Mouse (Mus musculus) megakaryocyte, adult 5-6 weeks (primary cell): ENCODE data around the gene Celsr3. TPM values are rescaled to one million over a fixed set of nuclear protein-coding genes. Genes with fewer than 3 reads are reported as not detected.

Source experiments
- ATAC-seq: 2 replicates; pipeline ENCODE4 v1.8.0; 2016; ENCODE audit warnings: mild to moderate bottlenecking, inconsistent platforms; ENCODE audit not compliant: poor library complexity, severe bottlenecking
- total RNA-seq, 2 experiments: library from RNA; stranded (forward) in 1 of 2; stranded (reverse) in 1 of 2; fragments of 153-499, 151-499 nt in 1 of 2; fragments of 221-1000, 200-1000 nt in 1 of 2; gene quantifications; 2 replicates each; pipeline versions ENCODE4 v1.2.3 to v1.2.4; 2015 to 2017

The Celsr3 gene
- total RNA-seq, 2 experiments from 2014 or later: 3.3 to 3.9 TPM

DNA sequence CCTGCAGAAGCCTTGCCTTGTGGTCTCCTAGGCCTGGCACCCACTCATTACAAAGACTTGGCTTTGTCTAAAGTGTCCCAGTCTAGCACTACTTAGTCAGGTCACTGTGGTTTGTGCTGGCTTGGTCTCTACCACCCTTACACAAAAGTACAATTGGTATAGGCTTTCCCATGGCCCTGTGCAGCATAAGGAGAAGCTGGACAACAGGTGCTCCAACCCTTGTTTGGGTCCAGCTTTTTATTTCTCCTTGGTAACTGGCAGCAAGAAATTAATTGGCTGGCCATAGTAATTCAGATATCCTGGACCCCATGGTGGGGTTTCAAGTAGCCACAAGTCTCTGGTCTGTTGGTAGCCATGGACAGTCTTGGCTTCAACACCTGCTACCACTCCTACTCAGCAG, 19.7 kb upstream of the Celsr3 start:
- ATAC-seq: no peak

DNA sequence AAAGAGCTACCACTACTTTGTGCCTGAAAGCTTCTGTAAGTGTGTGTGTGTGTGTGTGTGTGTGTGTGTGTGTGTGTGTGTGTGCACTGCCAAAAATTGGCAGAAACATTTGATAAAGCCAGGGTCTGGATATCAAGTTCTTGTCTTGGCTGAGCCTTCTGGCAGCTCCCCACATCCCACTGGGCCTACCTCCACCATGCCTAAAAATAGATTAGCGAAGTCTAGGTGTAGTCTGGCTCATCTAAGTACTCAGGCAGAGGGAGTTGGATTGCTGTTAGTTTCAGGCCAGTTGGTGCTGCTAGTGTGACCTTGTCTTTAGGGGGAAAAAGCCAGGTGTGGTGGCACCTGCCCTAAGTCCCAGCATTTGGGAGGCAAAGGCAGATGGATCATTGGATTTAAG, 19.3 kb upstream of the Celsr3 start:
- no peak for ATAC-seq

DNA sequence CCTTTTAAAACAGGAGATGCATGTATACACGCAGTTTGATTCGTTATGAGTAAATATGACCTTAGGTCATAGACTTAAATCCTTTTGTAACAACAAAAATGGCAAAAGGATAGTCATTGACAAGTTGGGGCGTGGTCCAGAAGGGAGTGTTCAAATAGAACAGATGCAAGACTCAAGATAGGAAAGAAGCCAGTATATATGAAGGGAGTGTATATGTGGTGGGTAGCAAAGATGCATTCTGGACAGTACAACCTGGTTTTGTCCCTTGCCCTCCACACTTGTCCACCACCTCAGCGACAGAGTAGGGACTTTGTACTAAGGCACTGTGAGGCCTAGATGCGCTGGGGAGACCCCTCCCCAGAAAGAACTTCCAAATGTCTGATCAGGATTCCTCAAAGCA, 18.4 kb upstream of the Celsr3 start:
- no peak for ATAC-seq

DNA sequence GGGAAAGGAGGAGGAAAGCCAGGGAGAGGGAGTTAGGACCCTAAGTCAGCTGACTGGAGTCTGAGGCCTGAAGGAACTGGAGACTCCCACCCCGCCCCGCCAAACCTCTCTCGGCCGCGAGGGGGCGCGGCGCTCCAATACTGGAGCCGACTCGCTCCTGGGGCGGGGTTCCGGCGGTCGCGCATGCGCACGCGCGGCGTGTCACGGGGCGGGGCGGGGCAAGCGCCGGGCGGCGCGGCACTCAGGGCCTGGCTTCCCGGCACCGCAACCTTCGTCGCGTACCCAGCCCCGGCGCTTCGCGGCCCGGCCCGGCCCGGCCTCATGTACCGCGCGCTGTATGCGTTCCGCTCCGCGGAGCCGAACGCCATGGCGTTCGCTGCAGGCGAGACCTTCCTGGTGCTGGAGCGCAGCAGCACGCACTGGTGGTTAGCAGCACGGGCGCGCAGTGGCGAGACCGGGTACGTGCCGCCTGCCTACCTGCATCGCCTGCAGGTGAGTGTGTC, 17.9 kb upstream of the Celsr3 start, which contains the start of gene Nckipsd:
Nckipsd (plus strand) TSS at position 206 of the 503 bp plus-strand sequence.
- ATAC-seq: peak; percentile 78

DNA sequence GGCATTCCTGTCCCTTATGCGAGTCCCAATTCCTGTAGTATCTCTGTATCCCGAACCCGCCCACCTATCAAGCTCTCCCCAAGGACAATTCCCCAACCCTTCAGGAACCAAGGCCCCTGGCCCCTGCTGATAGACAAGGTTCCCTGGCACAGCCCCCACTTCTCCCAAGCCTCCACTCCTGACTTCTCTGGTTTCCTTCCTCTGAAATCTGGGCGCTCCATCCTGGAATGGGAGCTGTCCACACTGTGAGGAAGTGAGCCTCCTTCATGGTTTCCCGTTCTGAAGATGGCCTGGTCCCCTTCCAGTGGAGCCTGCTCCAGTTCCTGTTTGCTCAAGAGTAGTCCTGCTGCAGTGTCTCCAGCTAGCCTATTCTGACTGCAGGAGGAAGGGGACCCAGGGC, 16.9 kb upstream of the Celsr3 start:
- peak; percentile 56 for ATAC-seq

DNA sequence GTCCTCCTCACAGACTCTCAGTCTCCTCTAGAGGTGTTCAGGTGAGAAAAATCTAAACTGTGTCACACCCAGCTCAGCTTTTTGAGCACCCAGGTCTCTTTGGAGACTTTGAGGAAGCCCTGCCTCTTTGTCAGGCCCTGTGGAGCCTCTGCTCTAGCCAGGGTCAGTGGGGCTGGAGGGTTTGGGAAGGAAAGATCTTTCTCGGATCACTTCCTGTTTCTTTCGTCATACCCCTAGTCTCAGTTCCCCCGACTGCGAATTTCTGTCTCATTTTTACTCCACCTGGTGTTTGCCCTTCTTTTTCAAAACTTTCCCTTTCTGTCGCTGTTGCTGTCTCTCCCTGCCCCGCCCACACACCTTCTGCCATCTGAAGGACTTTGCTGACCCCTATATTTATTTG, 16.4 kb upstream of the Celsr3 start:
- peak; percentile 59 for ATAC-seq

DNA sequence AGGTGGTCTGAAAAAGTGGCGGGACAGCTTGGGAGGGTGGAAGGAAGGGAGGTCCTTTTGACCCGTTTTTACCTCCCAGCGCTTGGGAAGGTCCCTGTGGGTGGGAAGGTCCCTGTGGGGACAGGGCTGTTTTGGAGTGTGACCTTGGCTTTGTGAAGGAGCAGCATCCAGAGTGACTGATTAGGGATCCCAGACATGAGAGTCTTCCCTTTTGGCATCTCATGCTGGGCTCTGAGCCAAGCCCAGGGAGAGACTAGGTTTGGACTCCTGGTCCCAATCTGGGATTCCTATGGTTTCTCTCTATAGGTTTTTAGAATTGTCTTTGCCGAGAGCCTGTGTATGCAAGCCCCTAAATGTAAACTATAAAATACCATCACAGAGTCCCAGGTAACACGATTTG, 15.6 kb upstream of the Celsr3 start:
- no peak for ATAC-seq

DNA sequence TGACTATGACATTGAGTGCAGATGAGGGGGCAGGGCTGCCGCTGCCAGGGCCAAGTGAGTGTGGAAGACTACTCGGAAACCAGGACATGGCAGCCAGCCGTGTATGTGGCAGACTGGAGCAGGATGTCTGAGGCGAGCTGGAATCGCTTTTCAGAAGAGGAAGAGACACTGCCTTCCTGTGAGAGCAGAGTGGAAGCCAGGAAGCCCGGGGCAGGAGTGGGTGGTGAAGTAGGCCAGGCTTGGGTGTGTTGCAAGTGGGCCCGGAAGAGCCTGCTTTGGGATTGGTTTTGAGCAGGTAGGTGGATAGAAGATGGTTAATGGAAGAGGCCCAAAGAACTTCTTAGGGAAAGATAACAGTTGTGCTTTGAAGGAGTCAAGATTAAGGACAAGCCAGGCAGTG, 10.6 kb upstream of the Celsr3 start:
- no peak for ATAC-seq

DNA sequence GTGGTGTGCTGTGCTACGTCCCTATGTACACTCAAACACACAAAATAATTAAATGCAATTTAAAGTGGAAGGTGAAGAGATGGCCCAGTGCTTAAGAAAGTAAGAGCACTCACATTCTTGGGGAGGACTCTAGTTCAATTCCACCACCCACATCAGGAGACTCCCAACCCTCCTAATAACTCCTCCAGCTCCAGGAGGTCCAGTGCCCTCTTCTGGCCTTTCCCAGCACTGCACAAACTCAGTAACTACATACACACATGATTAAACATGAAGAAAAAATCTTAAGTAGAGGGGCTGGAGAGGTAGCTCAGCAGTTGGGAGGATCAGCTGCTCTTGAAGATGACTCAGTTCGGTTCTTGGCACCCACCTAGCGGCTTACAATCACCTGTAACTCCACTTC, 6.6 kb upstream of the Celsr3 start:
- ATAC-seq: peak; percentile 70

DNA sequence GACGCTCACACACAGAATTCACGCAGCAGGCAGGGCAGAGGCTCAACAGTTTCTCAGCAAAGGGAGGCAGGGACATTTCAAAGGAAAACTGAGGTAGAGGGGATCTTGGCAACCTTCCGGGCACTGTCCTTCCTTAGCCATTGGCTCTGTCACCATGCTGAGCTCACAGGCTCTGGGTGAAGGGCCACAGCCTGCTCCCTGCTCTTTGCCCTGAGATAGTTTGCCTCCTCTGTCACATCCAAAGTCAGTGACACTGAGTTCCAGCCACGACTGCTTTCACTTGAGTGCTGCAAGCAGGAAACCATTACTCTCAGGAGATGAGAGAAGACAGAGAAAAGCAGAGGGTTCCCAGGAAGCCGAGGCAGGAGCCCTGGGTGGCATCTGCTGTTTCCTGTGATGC, 6.0 kb upstream of the Celsr3 start:
- no peak for ATAC-seq

DNA sequence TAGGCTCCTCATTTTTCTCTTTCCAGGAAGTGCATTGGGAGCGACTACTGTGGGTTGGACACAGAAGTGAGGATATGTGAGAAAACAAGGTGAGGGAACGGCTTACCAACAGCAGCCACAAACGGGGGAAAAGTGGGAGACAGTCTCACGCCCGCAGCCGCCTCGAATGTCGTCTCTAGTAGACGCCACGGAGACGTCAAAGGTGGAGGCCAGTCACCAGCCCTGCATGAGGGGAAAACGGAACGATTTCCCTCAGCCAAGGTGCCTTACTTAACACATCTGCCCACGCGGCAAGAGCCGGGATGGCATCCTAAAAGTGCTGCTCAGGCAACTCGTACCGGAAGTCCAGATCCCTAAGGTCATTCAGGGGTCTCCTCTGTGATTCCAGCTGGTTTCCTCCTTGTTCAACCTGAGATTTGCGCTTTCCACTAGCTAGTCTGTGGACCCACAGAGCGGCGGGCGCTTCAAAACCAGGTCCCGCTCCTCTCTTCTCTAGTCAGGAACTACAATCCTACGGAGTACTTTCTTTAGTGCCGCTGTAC, 1.9 kb upstream of the Celsr3 start:
- no peak for ATAC-seq

DNA sequence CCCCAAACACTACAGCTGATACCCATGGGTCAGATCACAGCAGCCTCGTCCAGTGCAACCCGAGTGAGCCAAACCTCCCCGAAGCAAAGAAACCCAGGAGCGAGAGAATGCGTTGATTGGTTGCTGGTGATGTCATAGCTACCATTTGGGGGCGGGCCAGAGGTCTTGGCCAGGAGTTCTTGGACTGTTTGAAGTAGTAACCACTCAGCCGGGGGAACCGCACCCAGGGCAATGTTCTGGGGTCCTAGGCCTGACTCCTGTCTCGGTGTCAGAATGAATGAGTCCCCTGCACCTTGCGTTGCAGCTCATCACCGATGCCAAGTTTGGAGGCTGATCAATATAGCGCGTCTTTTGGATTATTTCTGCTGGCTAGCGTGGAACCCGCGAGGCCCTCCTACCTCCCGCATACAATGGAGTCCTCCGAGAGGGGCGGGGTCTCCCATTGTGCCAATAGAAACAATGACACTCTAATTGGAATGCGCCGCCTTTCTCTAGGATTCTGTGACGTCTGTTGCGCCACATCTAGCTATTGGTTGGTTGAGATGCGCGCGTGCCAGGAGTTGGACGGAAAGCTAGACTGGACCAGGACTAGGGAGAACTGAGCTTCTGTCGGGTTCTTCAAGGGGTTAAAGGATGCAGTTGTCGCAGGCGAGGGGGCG, 1.2 kb upstream of the Celsr3 start:
- ATAC-seq: no peak

DNA sequence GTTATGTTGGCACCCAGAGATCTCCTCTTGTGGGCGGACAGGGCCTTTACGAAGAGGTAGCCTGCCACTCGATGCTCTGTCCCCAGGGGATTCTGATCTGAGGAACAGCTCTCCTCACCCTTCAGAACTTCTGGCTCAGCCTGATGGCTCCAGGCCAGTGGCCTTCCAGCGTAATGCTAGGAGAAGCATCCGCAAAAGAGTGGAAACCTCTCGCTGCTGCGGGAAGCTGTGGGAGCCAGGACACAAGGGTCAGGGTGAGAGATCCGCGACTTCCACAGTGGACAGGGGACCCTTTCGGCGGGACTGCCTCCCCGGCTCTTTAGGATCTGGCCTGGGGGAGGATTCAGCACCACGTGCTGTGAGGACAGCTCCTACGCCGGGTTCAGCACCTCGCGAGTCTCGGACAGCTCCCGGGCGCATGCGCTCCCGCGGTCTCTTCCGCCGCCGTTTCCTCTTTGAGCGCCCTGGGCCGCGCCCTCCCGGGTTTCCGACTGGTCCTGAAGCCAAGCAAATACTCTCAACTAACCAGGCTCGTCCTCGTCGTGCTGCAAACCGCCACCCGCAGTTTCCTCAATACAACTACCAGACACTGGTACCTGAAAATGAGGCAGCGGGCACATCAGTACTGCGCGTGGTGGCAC, 700 bp downstream of the Celsr3 start:
- peak; percentile 66 for ATAC-seq

DNA sequence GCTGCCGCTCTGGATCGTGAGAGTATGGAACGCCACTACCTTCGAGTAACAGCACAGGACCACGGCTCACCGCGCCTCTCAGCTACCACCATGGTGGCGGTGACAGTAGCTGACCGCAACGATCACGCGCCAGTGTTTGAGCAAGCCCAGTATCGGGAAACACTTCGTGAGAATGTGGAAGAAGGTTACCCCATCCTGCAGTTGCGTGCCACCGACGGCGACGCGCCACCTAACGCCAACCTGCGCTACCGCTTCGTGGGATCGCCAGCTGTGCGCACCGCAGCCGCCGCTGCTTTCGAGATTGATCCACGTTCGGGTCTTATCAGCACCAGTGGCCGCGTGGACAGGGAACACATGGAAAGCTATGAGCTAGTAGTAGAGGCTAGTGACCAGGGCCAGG, 1.3 kb downstream of the Celsr3 start:
- peak; percentile 38 for ATAC-seq

DNA sequence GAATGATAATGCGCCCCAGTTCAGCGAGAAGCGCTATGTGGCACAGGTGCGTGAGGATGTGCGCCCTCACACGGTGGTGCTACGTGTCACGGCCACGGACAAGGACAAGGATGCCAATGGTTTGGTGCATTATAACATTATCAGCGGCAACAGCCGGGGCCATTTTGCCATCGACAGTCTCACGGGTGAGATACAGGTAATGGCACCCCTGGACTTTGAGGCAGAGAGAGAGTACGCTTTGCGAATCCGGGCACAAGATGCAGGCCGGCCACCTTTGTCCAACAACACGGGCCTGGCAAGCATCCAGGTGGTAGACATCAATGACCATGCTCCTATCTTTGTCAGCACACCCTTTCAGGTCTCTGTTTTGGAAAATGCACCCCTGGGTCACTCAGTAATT, 1.8 kb downstream of the Celsr3 start:
- no peak for ATAC-seq

DNA sequence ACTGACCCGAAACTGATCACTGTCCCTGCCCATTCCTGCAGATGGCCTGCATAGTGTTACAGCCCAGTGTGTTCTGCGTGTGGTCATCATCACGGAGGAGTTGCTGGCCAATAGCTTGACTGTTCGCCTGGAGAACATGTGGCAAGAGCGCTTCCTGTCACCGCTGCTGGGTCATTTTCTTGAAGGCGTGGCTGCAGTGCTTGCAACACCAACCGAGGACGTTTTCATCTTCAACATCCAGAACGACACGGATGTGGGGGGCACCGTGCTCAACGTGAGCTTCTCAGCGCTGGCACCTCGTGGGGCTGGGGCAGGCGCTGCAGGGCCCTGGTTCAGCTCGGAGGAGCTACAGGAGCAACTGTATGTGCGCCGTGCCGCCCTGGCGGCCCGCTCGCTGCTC, 5.5 kb downstream of the Celsr3 start:
- peak; percentile 72 for ATAC-seq

DNA sequence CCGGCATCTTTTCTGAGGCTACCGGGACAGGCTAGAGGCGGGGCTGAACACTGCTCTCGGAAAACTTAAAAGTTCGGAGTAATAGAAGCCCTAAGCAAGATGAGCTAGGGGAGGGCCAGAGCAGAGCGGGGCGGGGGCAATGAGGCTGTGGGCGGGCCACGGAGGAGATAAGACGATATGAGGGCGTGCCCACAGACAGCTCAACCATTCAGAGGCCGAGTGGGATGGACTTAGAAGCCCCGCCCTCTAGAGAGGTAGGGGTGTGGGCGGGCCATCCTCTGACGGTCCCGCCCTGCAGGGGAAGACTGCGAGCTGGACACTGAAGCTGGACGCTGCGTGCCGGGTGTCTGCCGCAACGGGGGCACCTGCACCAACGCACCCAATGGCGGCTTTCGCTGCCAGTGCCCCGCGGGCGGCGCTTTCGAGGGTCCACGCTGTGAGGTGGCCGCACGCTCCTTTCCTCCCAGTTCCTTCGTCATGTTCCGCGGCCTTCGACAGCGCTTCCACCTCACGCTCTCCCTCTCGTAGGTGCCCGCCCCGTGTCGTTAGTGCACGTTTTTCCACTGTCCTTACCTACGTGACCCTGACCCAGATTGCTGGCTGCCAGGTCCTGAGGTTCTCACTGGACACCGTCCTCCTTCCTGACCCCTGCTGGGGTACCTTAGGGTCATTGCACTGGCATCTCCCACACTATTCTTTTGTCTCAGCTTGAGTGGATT, 6.4 kb downstream of the Celsr3 start:
- ATAC-seq: peak; percentile 84

DNA sequence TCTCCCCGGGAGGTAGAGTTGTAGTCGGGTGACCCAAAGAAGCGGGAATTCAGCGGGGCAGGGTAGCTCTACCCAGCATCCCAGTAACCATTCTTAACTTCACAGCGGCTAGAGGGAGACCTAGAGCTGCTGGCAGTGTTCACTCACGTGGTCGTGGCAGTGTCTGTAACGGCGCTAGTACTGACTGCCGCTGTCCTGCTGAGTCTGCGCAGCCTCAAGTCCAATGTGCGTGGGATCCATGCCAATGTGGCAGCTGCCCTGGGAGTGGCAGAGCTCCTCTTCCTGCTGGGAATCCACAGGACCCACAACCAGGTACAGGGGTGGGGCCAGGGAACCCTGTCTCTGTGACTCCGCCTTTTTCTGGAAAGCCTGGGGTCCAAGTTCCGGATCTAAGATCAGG, 16.9 kb downstream of the Celsr3 start:
- ATAC-seq: peak; percentile 51; the same call in 1 of the 2 replicates

DNA sequence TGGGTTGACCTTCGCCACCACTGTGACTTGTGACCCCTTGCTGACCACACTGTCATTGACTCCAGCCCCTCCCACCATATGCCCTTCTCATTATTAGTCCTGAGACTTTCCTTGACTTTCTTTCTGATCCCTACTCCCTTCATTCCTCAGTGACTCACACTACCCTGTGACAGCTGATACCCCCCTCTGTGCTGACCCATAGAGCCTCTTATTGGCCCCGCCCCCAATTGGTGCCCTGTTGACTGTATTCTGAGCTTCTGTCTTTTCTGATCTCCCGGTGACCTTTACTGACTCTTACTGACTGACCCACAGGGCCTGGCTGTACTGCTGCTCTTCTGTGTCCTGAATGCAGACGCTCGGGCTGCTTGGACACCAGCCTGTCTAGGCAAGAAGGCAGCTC, 19.3 kb downstream of the Celsr3 start:
- ATAC-seq: no peak

DNA sequence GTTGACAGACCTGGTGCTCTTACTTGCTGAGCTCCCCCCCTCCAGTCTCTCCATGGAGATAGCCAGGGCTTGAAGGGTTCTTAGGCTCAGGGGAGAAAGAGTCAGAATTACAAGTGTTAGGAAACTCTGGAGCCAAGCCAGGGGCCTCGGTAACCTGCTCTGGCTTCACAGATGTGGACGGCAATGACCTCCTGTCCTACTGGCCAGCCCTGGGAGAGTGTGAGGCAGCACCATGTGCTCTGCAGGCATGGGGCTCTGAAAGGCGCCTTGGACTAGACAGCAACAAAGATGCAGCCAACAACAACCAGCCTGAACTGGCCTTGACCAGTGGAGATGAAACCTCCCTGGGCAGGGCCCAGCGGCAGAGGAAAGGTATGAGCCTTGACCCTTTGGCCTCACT, 21.3 kb downstream of the Celsr3 start:
- ATAC-seq: no peak

DNA sequence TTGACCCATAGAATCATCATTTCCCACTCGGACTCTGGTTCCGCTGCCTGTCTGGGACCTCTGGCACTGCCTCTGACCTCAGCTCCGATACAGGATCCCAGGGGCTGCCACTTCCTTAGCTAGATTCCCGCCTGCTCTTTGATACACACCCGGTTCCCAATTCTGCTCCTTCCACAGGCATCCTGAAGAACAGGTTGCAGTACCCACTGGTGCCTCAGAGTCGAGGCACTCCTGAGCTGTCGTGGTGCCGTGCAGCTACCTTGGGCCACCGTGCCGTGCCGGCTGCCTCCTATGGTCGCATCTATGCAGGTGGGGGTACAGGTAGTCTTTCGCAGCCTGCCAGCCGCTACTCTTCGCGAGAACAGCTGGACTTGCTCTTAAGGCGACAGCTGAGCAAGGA, 22.3 kb downstream of the Celsr3 start:
- no peak for ATAC-seq

DNA sequence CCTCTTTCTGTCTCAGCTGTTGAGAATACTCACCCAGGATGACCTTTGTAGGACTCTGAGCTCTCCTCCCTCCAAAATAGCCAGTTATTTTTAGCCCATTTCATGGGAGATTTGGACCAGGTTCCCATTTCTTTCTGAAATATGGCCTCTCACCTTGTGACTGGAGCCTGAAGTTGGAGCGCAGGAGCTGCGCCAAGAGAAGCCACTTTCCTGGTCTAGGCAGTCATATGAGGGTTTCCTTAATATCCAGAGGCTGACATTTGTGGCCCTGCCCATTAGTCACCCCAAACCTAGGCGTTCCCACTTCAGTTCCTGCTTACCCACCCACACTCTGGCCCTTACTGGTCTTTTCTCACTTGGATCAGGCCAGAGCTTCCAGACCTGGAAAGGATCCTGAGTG, 26.9 kb downstream of the Celsr3 start, which contains the start of gene Slc26a6:
Slc26a6 (plus strand) TSS at position 308 of the 400 bp plus-strand sequence.
- ATAC-seq: peak; percentile 32; the same call in 1 of the 2 replicates
